Mouse (Mus musculus): ENCODE measurements around the gene Gm7029.

GRCm38 (mm10) chr17:33851331-33851730, 22.3 kb upstream of the Gm7029 start:
- TF ChIP-seq CTCF (IDR thresholded peaks at IDR 0.05; ENCODE audit: borderline replicate concordance, insufficient read depth, low read length) (no peak), POLR2A (IDR thresholded peaks at IDR 0.05; ENCODE audit: low read depth, low read length) (no peak)
